ENCODE assay signal across 8 mouse cellular contexts in genomic region chr14:20479291-20480194, GRCm38 (mm10). TPM values are rescaled to one million over a fixed set of nuclear protein-coding genes. Genes with fewer than 3 reads are reported as not detected.
DNase-seq lines count a peak whose midpoint lies in the region; ATAC-seq and TF ChIP-seq lines count a peak whose summit lies in the region.

TSS of gene Anxa7 (minus strand) at chr14:20480133.

- no peaks in the 10 kb centered on the region for H3K9me3 ChIP-seq in erythroblast, embryonic 14.5 days (ENCODE audit: control insufficient read depth, low read length)
- no peaks in the 10 kb centered on the region for H3K9me3 ChIP-seq in heart, embryonic 11.5 days (replicated peaks; ENCODE audit: control insufficient read depth, low read length)
- H3K9me3 ChIP-seq in kidney, postnatal 0 days (replicated peaks; ENCODE audit: low read length): no peaks in the 10 kb centered on the region
- H3K9me3 ChIP-seq in liver, embryonic 11.5 days (ENCODE audit: control insufficient read depth, low read length): no peaks in the 10 kb centered on the region
- H3K9me3 ChIP-seq in stomach, embryonic 15.5 days: no peaks in the 10 kb centered on the region

- H3K9ac ChIP-seq in heart, embryonic 11.5 days (ENCODE audit: low read depth, low read length): peak within 1 kb of the TSS; percentile 80
- peak within 1 kb of the TSS; percentile 66 for H3K9ac ChIP-seq in kidney, postnatal 0 days (ENCODE audit: low read depth, low read length)
- peak within 1 kb of the TSS; percentile 76 for H3K9ac ChIP-seq in liver, embryonic 11.5 days (ENCODE audit: low read depth, low read length)
- H3K9ac ChIP-seq in stomach, embryonic 15.5 days: peak within 1 kb of the TSS; percentile 32

- peak within 1 kb of the TSS; percentile 83 for H3ac ChIP-seq in C2C12 (ENCODE audit: control insufficient read depth, insufficient read length, low read depth)

- WGBS in heart, embryonic 11.5 days (ENCODE audit: insufficient replicate concordance): under 1% methylated on average over 48 of the region's 48 CpGs
- under 1% methylated on average over 48 of the region's 48 CpGs for WGBS in kidney, postnatal 0 days
- WGBS in liver, embryonic 11.5 days: under 1% methylated on average over 48 of the region's 48 CpGs
- under 1% methylated on average over 48 of the region's 48 CpGs for WGBS in stomach, embryonic 15.5 days

- peaks cover 62% of the 10 kb centered on the region for H3K4me1 ChIP-seq in erythroblast, embryonic 14.5 days (ENCODE audit: control insufficient read depth)
- peaks cover 13% of the 10 kb centered on the region for H3K4me1 ChIP-seq in heart, embryonic 11.5 days (ENCODE audit: control insufficient read depth, insufficient read depth, low read length)
- 0 out of 2 replicates have a peak, but pooled peaks cover 3% of the 10 kb centered on the region for H3K4me1 ChIP-seq in kidney, postnatal 0 days (replicated peaks; ENCODE audit: insufficient read depth, low read length)
- peaks cover 17% of the 10 kb centered on the region for H3K4me1 ChIP-seq in liver, embryonic 11.5 days (replicated peaks; ENCODE audit: control insufficient read depth, insufficient read depth, low read length)
- peaks cover 9% of the 10 kb centered on the region; the same call in 1 of the 2 replicates for H3K4me1 ChIP-seq in stomach, embryonic 15.5 days

- H3K4me2 ChIP-seq in heart, embryonic 11.5 days: peak within 1 kb of the TSS; percentile 83
- H3K4me2 ChIP-seq in kidney, postnatal 0 days (ENCODE audit: low read length): peak within 1 kb of the TSS; percentile 78
- H3K4me2 ChIP-seq in liver, embryonic 11.5 days: peak within 1 kb of the TSS; percentile 88
- peak within 1 kb of the TSS; percentile 75 for H3K4me2 ChIP-seq in stomach, embryonic 15.5 days

- peak within 1 kb of the TSS; percentile 68 for H3K4me3 ChIP-seq in C2C12 (ENCODE audit: insufficient read depth, poor library complexity, severe bottlenecking)
- H3K4me3 ChIP-seq in erythroblast, embryonic 14.5 days (replicated peaks): peak within 1 kb of the TSS; percentile 83
- H3K4me3 ChIP-seq in heart, embryonic 11.5 days (ENCODE audit: low read depth, low read length): peak within 1 kb of the TSS; percentile 89
- peak within 1 kb of the TSS; percentile 82 for H3K4me3 ChIP-seq in kidney, postnatal 0 days (replicated peaks; ENCODE audit: low read depth, low read length)
- H3K4me3 ChIP-seq in liver, embryonic 11.5 days (ENCODE audit: low read depth, low read length): peak within 1 kb of the TSS; percentile 86
- H3K4me3 ChIP-seq in stomach, embryonic 15.5 days (replicated peaks): peak within 1 kb of the TSS; percentile 63

- peaks cover 29% of the 10 kb centered on the region for H3K79me3 ChIP-seq in C2C12 (ENCODE audit: low read depth)

- TF ChIP-seq POLR2A in brain, embryonic 14.5 days (IDR thresholded peaks at IDR 0.05; ENCODE audit: borderline replicate concordance, extremely low read depth, insufficient read depth, insufficient read length, poor library complexity, severe bottlenecking): 0 out of 2 replicates have a peak, but pooled peaks have one; percentile 18

- peaks cover 45% of the 10 kb centered on the region for H3K79me2 ChIP-seq in C2C12 (ENCODE audit: control insufficient read depth, insufficient read depth)

- H3K36me3 ChIP-seq in C2C12 (ENCODE audit: control insufficient read depth, insufficient read depth): peaks cover 14% of the 10 kb centered on the region
- H3K36me3 ChIP-seq in erythroblast, embryonic 14.5 days (ENCODE audit: control insufficient read depth): peaks cover 43% of the 10 kb centered on the region
- 0 out of 2 replicates have a peak, but pooled peaks cover 2% of the 10 kb centered on the region for H3K36me3 ChIP-seq in heart, embryonic 11.5 days (ENCODE audit: control insufficient read depth, insufficient read depth, low read length)
- H3K36me3 ChIP-seq in kidney, postnatal 0 days (ENCODE audit: insufficient read depth, low read length): no peaks in the 10 kb centered on the region; the same call in 1 of the 2 replicates
- peaks cover 6% of the 10 kb centered on the region for H3K36me3 ChIP-seq in liver, embryonic 11.5 days (ENCODE audit: control insufficient read depth, insufficient read depth, low read length)
- H3K36me3 ChIP-seq in stomach, embryonic 15.5 days: 0 out of 2 replicates have a peak, but pooled peaks cover under 1% of the 10 kb centered on the region

- DNase-seq in brain, embryonic 14.5 days (ENCODE audit: low read depth): peak; percentile 69
- peak; percentile 76 for DNase-seq in kidney, postnatal 0 days (ENCODE audit: low spot score)
- DNase-seq in liver, embryonic 11.5 days (ENCODE audit: low spot score): peak; percentile 85
- DNase-seq in natural killer cell, adult 2 months (ENCODE audit: low spot score in 2 of 2): peak; percentile 23 to 52

- peak; percentile 81 for ATAC-seq in heart, embryonic 11.5 days (replicated peaks; ENCODE audit: insufficient number of reproducible peaks, low FRiP score, low TSS enrichment)
- peak; percentile 94 for ATAC-seq in kidney, postnatal 0 days (replicated peaks; ENCODE audit: low FRiP score, low read depth)
- ATAC-seq in liver, embryonic 11.5 days (replicated peaks; ENCODE audit: low FRiP score): peak; percentile 85
- ATAC-seq in stomach, embryonic 15.5 days (ENCODE audit: insufficient read depth, low FRiP score, low read depth): peak; percentile 91

- peak within 1 kb of the TSS; percentile 64 for H3K27ac ChIP-seq in heart, embryonic 11.5 days (ENCODE audit: low read depth, low read length)
- H3K27ac ChIP-seq in kidney, postnatal 0 days: peak within 1 kb of the TSS; percentile 85
- H3K27ac ChIP-seq in liver, embryonic 11.5 days (ENCODE audit: low read depth, low read length): peak within 1 kb of the TSS; percentile 83
- H3K27ac ChIP-seq in stomach, embryonic 15.5 days: peak within 1 kb of the TSS; percentile 85

- no peaks in the 10 kb centered on the region for H3K27me3 ChIP-seq in C2C12 (ENCODE audit: control insufficient read depth, insufficient read depth, insufficient read length)
- no peaks in the 10 kb centered on the region for H3K27me3 ChIP-seq in erythroblast, embryonic 14.5 days (ENCODE audit: control insufficient read depth)
- H3K27me3 ChIP-seq in heart, embryonic 11.5 days (ENCODE audit: control insufficient read depth, insufficient read depth, low read length): no peaks in the 10 kb centered on the region
- H3K27me3 ChIP-seq in kidney, postnatal 0 days (ENCODE audit: insufficient read depth, low read length): no peaks in the 10 kb centered on the region
- H3K27me3 ChIP-seq in liver, embryonic 11.5 days (replicated peaks; ENCODE audit: control insufficient read depth, insufficient read depth, low read length): no peaks in the 10 kb centered on the region
- no peaks in the 10 kb centered on the region for H3K27me3 ChIP-seq in stomach, embryonic 15.5 days (replicated peaks)

- no peak for TF ChIP-seq CTCF in C2C12 (IDR thresholded peaks at IDR 0.05; ENCODE audit: control insufficient read depth, insufficient read depth, insufficient read length)
- no peak for TF ChIP-seq CTCF in brain, embryonic 14.5 days (IDR thresholded peaks at IDR 0.05; ENCODE audit: borderline replicate concordance, extremely low read depth, insufficient read depth, insufficient read length)
- TF ChIP-seq CTCF in kidney, postnatal 0 days (IDR thresholded peaks at IDR 0.05; ENCODE audit: low read depth): peak; percentile 29

TF ChIP-seq in C2C12, 6 proteins besides CTCF, POLR2A, EP300 and RAD21:
- no peak for TF ChIP-seq MYOG (IDR thresholded peaks at IDR 0.05; ENCODE audit: control insufficient read depth, extremely low read depth, insufficient read length)
- TF ChIP-seq MAX (IDR thresholded peaks at IDR 0.05): peak; percentile 62
- no peak for TF ChIP-seq USF1 (IDR thresholded peaks at IDR 0.05; ENCODE audit: low read depth)
- TF ChIP-seq CEBPB (IDR thresholded peaks at IDR 0.05; ENCODE audit: low read depth): no peak

RNA-seq across cellular contexts. Expression of gene Anxa7, which starts in this region (rescaled TPM):
- polyA plus RNA-seq in C2C12 (2012; fragmentation: generic; extraction: Trizol): 47.9 TPM
- polyA plus RNA-seq in brain, embryonic 14.5 days (2012; rRNA removed): 18.0 and 18.9 TPM in 2 replicates
- 6.2 and 7.4 TPM in 2 replicates for polyA plus RNA-seq in erythroblast, embryonic 14.5 days (2012)
- polyA plus RNA-seq in heart, embryonic 11.5 days (2014; fragmentation: Nextera tagmentation; extraction: Ambion mirVana): 38.1 and 42.5 TPM in 2 replicates
- polyA plus RNA-seq in kidney, postnatal 0 days (2015; fragmentation: Nextera tagmentation; extraction: Ambion mirVana): 43.7 and 45.9 TPM in 2 replicates
- 52.8 and 56.5 TPM in 2 replicates for polyA plus RNA-seq in liver, embryonic 11.5 days (2014; fragmentation: Nextera tagmentation; extraction: Ambion mirVana)
- 58.4 and 59.9 TPM in 2 replicates for polyA plus RNA-seq in stomach, embryonic 15.5 days (2015; fragmentation: Nextera tagmentation; extraction: Ambion mirVana)

Comparison
In these comparisons a context has a peak if more than half of its experiments do, and no peak if none do; other contexts are left out.
1. Peak in every context shown above with its lines: DNase-seq, ATAC-seq, H3K4me3 ChIP-seq and H3K27ac ChIP-seq.